Mouse (Mus musculus) lung, postnatal 14 days (tissue): ENCODE measurements around the gene C2cd4d.
A peak's percentile ranks its signal among the peaks of the same experiment; 100 is the strongest.

Experiments used
- DNase-seq: peaks from one replicate; pipeline ENCODE4 v3.0.0; 2021

The C2cd4d gene

GRCm38 (mm10) chr3:94377028-94377923 is 15.0 kb downstream of the C2cd4d start:
- no peak for DNase-seq

- DNase-seq = no peak
Measured at GRCm38 (mm10) chr3:94379831-94380510, 17.7 kb downstream of the C2cd4d start.

GRCm38 (mm10) chr3:94382308-94382707 is 20.1 kb downstream of the C2cd4d start:
- no peak for DNase-seq

- DNase-seq = no peak
Measured at GRCm38 (mm10) chr3:94383476-94383875, 21.2 kb downstream of the C2cd4d start.

- DNase-seq = no peak
Measured at GRCm38 (mm10) chr3:94386671-94387070, 24.4 kb downstream of the C2cd4d start.

- no peak for DNase-seq
Measured at GRCm38 (mm10) chr3:94387391-94387790, 25.2 kb downstream of the C2cd4d start.

- no peak for DNase-seq
Measured at GRCm38 (mm10) chr3:94388047-94388446, 25.8 kb downstream of the C2cd4d start.

GRCm38 (mm10) chr3:94389420-94389819 is 27.2 kb downstream of the C2cd4d start:
- DNase-seq = no peak

- DNase-seq = no peak
Measured at GRCm38 (mm10) chr3:94391001-94391400, 28.8 kb downstream of the C2cd4d start.

- no peak for DNase-seq
Measured at GRCm38 (mm10) chr3:94392128-94392527, 29.9 kb downstream of the C2cd4d start.

- DNase-seq = no peak
Measured at GRCm38 (mm10) chr3:94393049-94393448, 30.8 kb downstream of the C2cd4d start.

- no peak for DNase-seq
Measured at GRCm38 (mm10) chr3:94396336-94396735, 34.1 kb downstream of the C2cd4d start.

- no peak for DNase-seq
Measured at GRCm38 (mm10) chr3:94396851-94397250, 34.6 kb downstream of the C2cd4d start.

GRCm38 (mm10) chr3:94398217-94398616 is 36.0 kb downstream of the C2cd4d start, which contains the start of gene Lingo4:
Gene Lingo4, plus strand, starts transcription at chr3:94398517.
- no peak for DNase-seq

GRCm38 (mm10) chr3:94398943-94399481 is 36.8 kb downstream of the C2cd4d start:
- no peak for DNase-seq

- no peak for DNase-seq
Measured at GRCm38 (mm10) chr3:94399663-94400310, 37.5 kb downstream of the C2cd4d start.

- DNase-seq = no peak
Measured at GRCm38 (mm10) chr3:94402451-94402850, 40.2 kb downstream of the C2cd4d start.

- DNase-seq = peak; percentile 8
Measured at GRCm38 (mm10) chr3:94404366-94405054, 42.3 kb downstream of the C2cd4d start.

- peak; percentile 26 for DNase-seq
Measured at GRCm38 (mm10) chr3:94405561-94405960, 43.3 kb downstream of the C2cd4d start.

GRCm38 (mm10) chr3:94412530-94412929 is 50.3 kb downstream of the C2cd4d start:
- no peak for DNase-seq

GRCm38 (mm10) chr3:94413031-94413679 is 50.9 kb downstream of the C2cd4d start, which contains the start of gene Tdrkh:
Gene Tdrkh, plus strand, starts transcription at chr3:94413273.
- peak; percentile 93 for DNase-seq
